Mouse (Mus musculus): ENCODE measurements around the gene Fmnl2. TPM values are rescaled to one million over a fixed set of nuclear protein-coding genes. Genes with fewer than 3 reads are reported as not detected.

The Fmnl2 gene
- polyA plus RNA-seq, 1 experiment from 2014 or later = 13.5 TPM

DNA sequence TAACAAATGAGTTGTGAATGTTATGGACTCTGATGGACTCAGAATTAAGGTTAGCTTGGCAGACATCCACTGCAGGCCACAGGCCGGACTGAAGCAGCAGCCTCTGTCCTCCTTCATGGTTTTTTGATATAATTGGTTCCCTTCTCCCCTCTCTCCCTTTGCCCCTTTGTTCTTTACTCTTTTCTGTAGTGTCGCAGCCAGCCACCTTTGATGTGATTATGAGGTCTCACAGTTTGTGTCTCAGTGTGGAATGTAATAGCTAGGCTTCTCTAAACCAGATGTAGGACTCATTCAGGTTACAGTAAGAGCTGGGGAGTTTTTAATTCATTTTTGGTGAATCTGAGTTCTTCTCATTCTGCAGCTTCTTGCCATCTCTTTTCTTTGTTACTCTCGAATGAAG lies 70.7 kb downstream of the Fmnl2 start:
- Histone ChIP-seq H3K9me3 (no peaks in the 10 kb centered on the region), H3K4me3 (no peak overlapping the region), H3K9ac (no peak overlapping the region), H3K4me2 (no peak overlapping the region), H3K27me3 (no peaks in the 10 kb centered on the region), H3K27ac (peak overlapping the region; percentile 66), H3K36me3 (no peaks in the 10 kb centered on the region), H3K4me1 (replicated peaks) (peaks cover 41% of the 10 kb centered on the region)
- 37% methylated on average over 3 of the region's 3 CpGs for WGBS
- no peak for ATAC-seq (ENCODE audit: low FRiP score)

DNA sequence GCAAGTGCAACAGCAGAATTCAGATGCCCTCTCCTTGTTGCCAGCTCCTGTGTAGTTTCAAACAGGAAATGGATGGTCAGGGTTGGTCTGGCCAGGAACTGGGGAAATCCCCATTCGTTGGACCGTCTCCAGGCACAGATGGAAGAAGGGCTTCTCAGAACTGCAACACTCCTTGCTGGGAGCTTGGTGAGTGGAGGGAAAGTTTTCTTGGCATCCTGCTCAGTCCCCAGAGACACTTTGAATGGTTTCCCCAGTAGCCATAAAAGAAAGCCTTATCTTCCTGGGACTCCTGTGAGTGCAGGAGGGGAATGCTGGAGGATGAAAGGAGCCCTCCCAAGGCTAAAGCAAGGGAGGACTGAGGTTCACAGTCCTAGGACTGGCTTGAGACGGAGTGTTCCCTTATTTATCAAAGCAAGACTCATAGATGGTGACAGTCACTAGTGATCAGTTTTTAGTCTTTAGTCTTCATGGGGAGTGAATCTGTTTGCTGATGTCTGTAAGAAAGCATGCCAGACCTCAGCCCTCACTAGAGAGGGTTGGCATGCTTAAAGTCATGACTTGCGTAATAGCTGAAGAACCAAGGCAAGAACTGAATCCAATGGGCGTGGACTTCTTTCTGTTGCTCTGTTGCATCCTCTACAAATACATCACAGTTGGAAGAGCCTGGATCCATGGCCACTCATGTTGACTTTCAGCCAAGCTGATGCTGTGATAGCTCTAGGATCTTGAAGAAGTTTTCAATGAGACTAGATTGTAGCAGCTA lies 72.6 kb downstream of the Fmnl2 start:
- WGBS = 84% methylated on average over 5 of the region's 5 CpGs
- Histone ChIP-seq H3K4me3 (no peak overlapping the region), H3K27me3 (no peaks in the 10 kb centered on the region), H3K27ac (peak overlapping the region; percentile 35), H3K36me3 (no peaks in the 10 kb centered on the region), H3K4me1 (replicated peaks) (peaks cover 41% of the 10 kb centered on the region), H3K4me2 (no peak overlapping the region), H3K9me3 (no peaks in the 10 kb centered on the region), H3K9ac (no peak overlapping the region)
- peak; percentile 12; the same call in 1 of the 2 replicates for ATAC-seq (ENCODE audit: low FRiP score)

GRCm38 (mm10) chr2:52931315-52931714 lies 73.7 kb downstream of the Fmnl2 start:
- no peak overlapping the region for H3K4me2 ChIP-seq
- no peaks in the 10 kb centered on the region for H3K36me3 ChIP-seq
- H3K9me3 ChIP-seq = no peaks in the 10 kb centered on the region
- H3K9ac ChIP-seq = no peak overlapping the region
- peaks cover 41% of the 10 kb centered on the region for H3K4me1 ChIP-seq (replicated peaks)
- no peak overlapping the region for H3K4me3 ChIP-seq
- WGBS = 89% methylated on average over 2 of the region's 2 CpGs
- H3K27me3 ChIP-seq = no peaks in the 10 kb centered on the region
- H3K27ac ChIP-seq = no peak overlapping the region
- ATAC-seq (ENCODE audit: low FRiP score) = no peak

DNA sequence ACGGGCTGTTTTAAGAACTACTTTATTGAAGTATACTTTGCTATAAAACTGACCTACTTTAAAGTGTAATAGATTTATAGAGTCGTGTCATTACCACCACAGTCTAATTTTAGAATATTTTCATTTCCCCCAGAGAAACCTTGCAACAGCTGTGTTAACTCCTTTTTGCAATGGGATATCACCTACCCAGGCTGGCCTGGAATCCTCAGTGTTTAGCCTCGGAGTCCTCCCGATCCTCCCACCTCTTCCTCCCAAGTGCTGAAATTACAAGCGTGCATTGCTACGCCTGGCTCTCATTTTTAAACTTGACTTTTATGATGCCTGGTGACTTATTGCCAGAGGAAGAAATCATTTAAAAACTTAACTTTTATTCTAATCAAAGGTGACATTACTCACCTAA lies 78.2 kb downstream of the Fmnl2 start:
- Histone ChIP-seq H3K9me3 (no peaks in the 10 kb centered on the region), H3K36me3 (no peaks in the 10 kb centered on the region), H3K27ac (no peak overlapping the region), H3K4me1 (replicated peaks) (peaks cover 20% of the 10 kb centered on the region), H3K9ac (no peak overlapping the region), H3K27me3 (no peaks in the 10 kb centered on the region), H3K4me2 (no peak overlapping the region), H3K4me3 (no peak overlapping the region)
- WGBS = 89% methylated on average over 6 of the region's 6 CpGs
- ATAC-seq (ENCODE audit: low FRiP score) = no peak

DNA sequence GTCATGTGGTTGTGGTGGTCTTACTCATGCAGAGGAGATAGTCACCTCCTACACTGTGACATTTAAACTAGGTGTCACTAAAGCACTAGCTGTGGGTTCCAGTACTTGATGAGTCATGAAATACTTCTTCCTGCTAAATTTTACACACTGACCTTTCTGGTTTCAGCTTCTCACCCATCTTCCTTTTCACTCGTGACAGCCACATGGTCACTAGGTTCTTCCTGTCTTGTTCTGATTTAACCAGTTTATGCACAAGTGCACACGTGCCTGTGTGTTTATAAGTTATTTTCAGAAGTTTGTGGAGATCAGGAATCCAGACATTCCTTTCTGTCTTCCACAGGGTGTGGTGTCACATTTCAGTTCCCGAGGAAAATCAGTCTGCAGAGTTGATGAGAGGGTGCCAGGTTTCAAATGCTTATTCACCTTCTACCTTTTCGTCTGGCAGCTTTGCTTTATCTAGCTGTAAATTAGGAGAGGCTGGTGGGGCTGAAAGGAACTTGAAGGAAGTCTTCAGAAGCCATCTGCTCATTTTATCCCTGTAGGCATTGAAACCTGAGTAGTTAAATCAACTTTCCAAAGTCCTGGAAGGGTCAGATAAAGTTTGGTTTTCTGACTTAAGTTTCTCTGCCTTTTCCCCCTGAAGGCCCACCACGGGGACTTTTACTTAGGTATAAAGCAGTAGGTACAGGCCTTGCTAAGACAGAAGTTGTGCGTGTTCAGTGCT lies 80.9 kb downstream of the Fmnl2 start:
- no peaks in the 10 kb centered on the region for H3K36me3 ChIP-seq
- no peak overlapping the region for H3K27ac ChIP-seq
- WGBS = 61% methylated on average over 6 of the region's 6 CpGs
- H3K4me2 ChIP-seq = no peak overlapping the region
- no peak overlapping the region for H3K4me3 ChIP-seq
- no peaks in the 10 kb centered on the region for H3K27me3 ChIP-seq
- H3K4me1 ChIP-seq (replicated peaks) = peaks cover 18% of the 10 kb centered on the region
- no peak overlapping the region for H3K9ac ChIP-seq
- no peak for ATAC-seq (ENCODE audit: low FRiP score)
- no peaks in the 10 kb centered on the region for H3K9me3 ChIP-seq

GRCm38 (mm10) chr2:52943644-52944423 lies 86.2 kb downstream of the Fmnl2 start:
- 79% methylated on average over 9 of the region's 9 CpGs for WGBS
- no peak for ATAC-seq (ENCODE audit: low FRiP score)
- H3K4me2 ChIP-seq = no peak overlapping the region
- peaks cover 36% of the 10 kb centered on the region for H3K4me1 ChIP-seq (replicated peaks)
- H3K9ac ChIP-seq = no peak overlapping the region
- peak overlapping the region; percentile 23; the same call in 1 of the 2 replicates for H3K27ac ChIP-seq
- no peak overlapping the region for H3K4me3 ChIP-seq
- no peaks in the 10 kb centered on the region for H3K27me3 ChIP-seq
- no peaks in the 10 kb centered on the region for H3K9me3 ChIP-seq
- peaks cover 3% of the 10 kb centered on the region; the same call in 1 of the 2 replicates for H3K36me3 ChIP-seq

- H3K9ac ChIP-seq = no peak overlapping the region
- H3K4me2 ChIP-seq = no peak overlapping the region
- ATAC-seq (ENCODE audit: low FRiP score) = no peak
- peaks cover 35% of the 10 kb centered on the region for H3K4me1 ChIP-seq (replicated peaks)
- H3K4me3 ChIP-seq = no peak overlapping the region
- H3K27me3 ChIP-seq = no peaks in the 10 kb centered on the region
- 87% methylated on average over 5 of the region's 5 CpGs for WGBS
- no peak overlapping the region for H3K27ac ChIP-seq
- H3K36me3 ChIP-seq = peaks cover 3% of the 10 kb centered on the region; the same call in 1 of the 2 replicates
- no peaks in the 10 kb centered on the region for H3K9me3 ChIP-seq
Observed at GRCm38 (mm10) chr2:52944594-52944993, 86.9 kb downstream of the Fmnl2 start.

- Histone ChIP-seq H3K9ac (no peak overlapping the region), H3K4me1 (replicated peaks) (peaks cover 41% of the 10 kb centered on the region), H3K27me3 (no peaks in the 10 kb centered on the region), H3K9me3 (no peaks in the 10 kb centered on the region), H3K4me3 (no peak overlapping the region), H3K4me2 (no peak overlapping the region), H3K36me3 (peaks cover 3% of the 10 kb centered on the region; the same call in 1 of the 2 replicates), H3K27ac (peak overlapping the region; percentile 80)
- ATAC-seq (ENCODE audit: low FRiP score) = no peak
- 63% methylated on average over 2 of the region's 2 CpGs for WGBS
Observed at GRCm38 (mm10) chr2:52946074-52946473, 88.4 kb downstream of the Fmnl2 start.

DNA sequence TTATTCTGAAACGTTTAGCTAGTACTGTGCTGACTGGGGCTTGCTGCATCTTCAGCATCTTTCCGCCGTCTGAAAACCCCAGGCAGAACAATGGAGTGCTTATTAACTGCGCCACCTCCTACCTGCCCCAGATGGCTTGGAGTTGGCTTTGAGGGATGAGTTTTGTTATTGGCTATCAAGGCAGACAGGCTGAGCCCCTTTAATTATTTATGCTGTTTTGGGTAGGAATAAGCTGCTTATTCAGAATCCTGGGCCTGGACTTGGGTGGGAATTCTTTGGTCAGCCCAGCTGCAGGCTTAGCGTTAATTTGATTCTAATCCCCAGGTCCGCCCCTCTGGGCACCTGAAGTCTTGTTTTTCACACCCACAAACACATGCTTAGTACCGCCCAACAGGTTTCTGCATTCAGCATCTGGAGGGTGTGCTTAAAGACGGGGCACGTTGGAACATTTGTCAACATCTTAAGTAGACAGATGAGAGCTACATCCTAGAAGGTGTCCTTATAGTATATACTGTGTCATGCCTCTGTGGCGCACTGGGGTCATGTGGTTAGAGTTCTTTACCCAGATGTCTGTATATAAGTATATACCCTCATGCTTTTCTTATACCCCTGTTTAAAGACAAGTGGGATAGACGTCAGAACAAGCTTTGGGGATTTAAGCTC lies 89.0 kb downstream of the Fmnl2 start:
- WGBS = 42% methylated on average over 11 of the region's 11 CpGs
- Histone ChIP-seq H3K9me3 (no peaks in the 10 kb centered on the region), H3K36me3 (peaks cover 3% of the 10 kb centered on the region; the same call in 1 of the 2 replicates), H3K27me3 (no peaks in the 10 kb centered on the region), H3K4me1 (replicated peaks) (peaks cover 41% of the 10 kb centered on the region), H3K27ac (peak overlapping the region; percentile 80), H3K9ac (no peak overlapping the region), H3K4me3 (no peak overlapping the region), H3K4me2 (no peak overlapping the region)
- peak; percentile 76 for ATAC-seq (ENCODE audit: low FRiP score)

GRCm38 (mm10) chr2:52948406-52948805 lies 90.7 kb downstream of the Fmnl2 start:
- no peaks in the 10 kb centered on the region for H3K9me3 ChIP-seq
- H3K27me3 ChIP-seq = no peaks in the 10 kb centered on the region
- peaks cover 36% of the 10 kb centered on the region for H3K4me1 ChIP-seq (replicated peaks)
- WGBS = 90% methylated on average over 3 of the region's 3 CpGs
- H3K9ac ChIP-seq = no peak overlapping the region
- no peak for ATAC-seq (ENCODE audit: low FRiP score)
- no peak overlapping the region for H3K4me2 ChIP-seq
- no peak overlapping the region for H3K4me3 ChIP-seq
- H3K27ac ChIP-seq = no peak overlapping the region
- peaks cover 3% of the 10 kb centered on the region; the same call in 1 of the 2 replicates for H3K36me3 ChIP-seq

- 98% methylated on average over 4 of the region's 4 CpGs for WGBS
Observed at GRCm38 (mm10) chr2:52949556-52949955, 91.9 kb downstream of the Fmnl2 start.

GRCm38 (mm10) chr2:52950226-52950625 lies 92.6 kb downstream of the Fmnl2 start:
- Histone ChIP-seq H3K4me2 (no peak overlapping the region), H3K9ac (no peak overlapping the region), H3K27ac (no peak overlapping the region), H3K9me3 (no peaks in the 10 kb centered on the region), H3K36me3 (peaks cover 3% of the 10 kb centered on the region; the same call in 1 of the 2 replicates), H3K27me3 (no peaks in the 10 kb centered on the region), H3K4me1 (replicated peaks) (peaks cover 30% of the 10 kb centered on the region), H3K4me3 (no peak overlapping the region)
- no peak for ATAC-seq (ENCODE audit: low FRiP score)
- 82% methylated on average over 4 of the region's 4 CpGs for WGBS

More at GRCm38 (mm10) chr2:52949556-52949955, 91.9 kb downstream of the Fmnl2 start:
- no peak for ATAC-seq (ENCODE audit: low FRiP score)
- Histone ChIP-seq H3K4me1 (replicated peaks) (peaks cover 30% of the 10 kb centered on the region), H3K27me3 (no peaks in the 10 kb centered on the region), H3K4me2 (no peak overlapping the region), H3K4me3 (no peak overlapping the region), H3K9me3 (no peaks in the 10 kb centered on the region), H3K9ac (no peak overlapping the region), H3K27ac (no peak overlapping the region), H3K36me3 (peaks cover 3% of the 10 kb centered on the region; the same call in 1 of the 2 replicates)
